Mouse (Mus musculus) 3134 (cell line): Measurements from ENCODE around the gene Gm1123.

ENCODE experiments used
- DNase-seq: peaks from one replicate; pipeline ENCODE4 v3.0.0-alpha.2; 2011; ENCODE audit warnings: low spot score; ENCODE audit not compliant: insufficient read length; ENCODE audit errors: extremely low read depth

The Gm1123 gene

DNA sequence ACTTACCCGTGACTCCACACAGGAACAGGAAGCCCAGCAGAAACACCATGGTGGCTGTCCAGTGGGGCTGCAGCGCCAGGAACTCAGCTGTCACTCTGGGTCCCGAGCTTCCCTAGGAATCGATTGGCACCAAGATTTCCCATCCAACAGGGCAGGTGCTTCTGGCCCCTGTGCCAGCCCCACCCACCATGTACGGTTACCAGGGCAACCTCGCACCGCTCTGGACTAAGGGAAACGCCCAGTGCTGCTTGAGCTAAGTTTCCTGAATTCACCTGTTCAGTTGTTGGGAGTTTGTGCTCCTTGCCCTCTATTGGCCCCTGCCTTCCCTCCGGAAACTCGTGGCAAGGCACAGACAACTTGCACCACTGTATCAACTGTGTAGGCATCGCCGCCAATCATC is at the start of gene Gm1123:
Gene Gm1123, minus strand, starts transcription at position 141 of the 400 bp plus-strand sequence.
- DNase-seq, result peak; percentile 20

DNA sequence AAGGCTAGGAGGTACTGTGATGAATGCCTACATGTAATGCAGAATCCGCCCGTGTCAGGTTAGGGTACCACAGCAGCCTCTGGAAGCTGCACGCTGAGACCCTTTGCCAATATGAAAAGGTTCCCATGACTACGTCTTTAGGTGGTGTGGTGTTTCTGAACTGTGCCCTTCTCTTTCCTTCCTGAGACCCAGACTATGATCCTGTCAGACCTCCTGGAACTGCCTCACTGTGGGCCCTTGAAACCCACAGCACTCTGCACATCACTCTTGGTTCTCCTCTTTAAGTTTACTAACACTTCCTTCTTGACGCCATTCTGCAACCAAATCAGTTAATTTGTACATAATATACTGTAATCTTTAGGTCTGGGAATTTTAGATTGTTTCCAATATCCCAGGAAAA is 46.2 kb upstream of the Gm1123 start:
- no peak for DNase-seq

DNA sequence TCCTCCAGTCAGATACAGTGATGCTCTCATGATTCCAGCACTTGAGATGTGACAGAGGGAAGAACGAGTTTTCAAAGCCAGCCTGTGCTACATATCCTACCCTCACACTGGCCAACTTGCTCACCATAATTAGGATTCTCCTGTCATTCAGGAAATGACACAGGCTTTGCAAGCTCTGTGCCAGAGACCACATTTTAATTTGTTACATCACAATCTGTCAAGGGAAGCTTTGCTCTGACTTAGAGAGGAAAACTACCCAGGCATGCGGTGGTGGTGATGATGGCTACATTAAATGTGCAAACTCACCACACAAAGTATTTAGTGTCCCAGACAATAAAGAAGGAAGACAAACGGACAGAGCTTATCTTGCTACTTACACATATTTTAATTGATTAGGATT is 45.8 kb upstream of the Gm1123 start:
- DNase-seq, result no peak

DNA sequence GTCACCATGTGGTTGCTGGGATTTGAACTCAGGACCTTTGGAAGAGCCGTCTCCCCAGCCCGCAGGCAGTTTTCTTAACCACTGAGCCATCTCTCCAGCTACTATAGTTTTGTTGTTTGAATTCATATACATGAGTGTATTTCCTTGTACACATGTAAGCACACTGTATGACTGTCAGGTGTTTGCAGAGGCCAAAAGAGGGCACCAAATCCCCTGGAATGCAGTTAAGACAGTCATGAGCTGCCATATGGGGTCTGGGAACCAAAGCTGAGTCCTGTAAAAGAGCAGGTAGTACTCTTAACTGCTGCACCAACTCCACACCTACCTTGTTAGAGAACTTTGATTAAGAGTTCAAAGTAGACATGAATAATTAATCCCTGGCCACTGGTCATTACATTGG is 45.1 kb upstream of the Gm1123 start:
- peak; percentile 27 for DNase-seq

DNA sequence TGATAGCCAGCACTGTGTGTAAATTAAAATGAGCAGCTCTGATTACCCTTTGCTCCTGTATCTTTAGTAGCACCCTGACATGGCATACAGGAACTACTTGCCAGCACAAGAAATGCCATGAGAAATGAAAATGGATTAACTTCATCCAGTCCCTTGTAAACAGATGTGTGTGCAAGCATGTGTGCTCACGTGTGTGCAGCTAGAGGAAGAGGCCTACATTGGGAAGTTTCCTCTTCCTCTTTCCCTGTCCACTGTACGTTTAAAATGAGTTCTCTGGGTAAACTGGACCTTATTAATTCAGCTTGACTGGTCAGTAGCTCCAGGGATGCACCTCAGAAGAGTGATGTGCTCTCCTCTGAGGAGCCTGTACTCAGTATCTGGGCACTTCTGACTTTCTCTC is 38.9 kb upstream of the Gm1123 start:
- no peak for DNase-seq

DNA sequence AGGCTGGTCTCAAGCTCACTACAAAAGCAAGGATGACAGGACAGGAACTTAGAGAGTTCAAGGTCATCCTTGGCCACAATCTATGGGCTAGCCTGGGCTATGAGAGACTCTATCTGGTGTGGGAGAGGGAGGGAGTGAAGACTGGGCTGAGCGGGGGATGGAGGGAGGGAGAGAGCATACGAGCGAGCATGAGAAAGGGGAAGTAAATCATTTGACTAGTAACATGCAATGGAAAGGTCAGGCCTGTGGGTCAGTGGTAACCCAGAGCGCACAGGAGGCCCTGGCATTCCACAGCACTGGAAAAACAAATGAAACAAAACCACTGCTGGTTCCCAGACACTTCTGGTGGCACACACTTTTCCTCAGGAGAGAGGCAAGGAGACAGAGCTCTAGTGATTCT is 37.0 kb upstream of the Gm1123 start:
- DNase-seq, result no peak

DNA sequence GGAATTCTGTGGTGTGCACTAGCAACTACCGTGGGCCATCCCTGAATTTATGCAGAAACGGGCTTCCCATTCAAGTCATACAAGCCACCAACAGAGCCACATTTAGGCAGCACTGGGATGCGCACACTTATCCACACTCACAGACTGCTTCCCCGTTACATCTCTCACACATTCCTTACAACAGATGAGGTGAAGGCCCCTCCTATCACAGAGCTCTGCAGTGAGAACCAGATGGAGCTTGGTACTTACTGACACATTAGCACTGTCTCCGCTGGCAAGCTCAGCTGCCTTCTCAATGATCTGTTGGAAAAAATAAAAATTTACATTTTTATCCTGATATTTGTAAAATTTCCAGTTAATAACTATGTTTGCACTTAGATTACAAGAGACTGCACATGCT is 29.8 kb upstream of the Gm1123 start:
- no peak for DNase-seq

DNA sequence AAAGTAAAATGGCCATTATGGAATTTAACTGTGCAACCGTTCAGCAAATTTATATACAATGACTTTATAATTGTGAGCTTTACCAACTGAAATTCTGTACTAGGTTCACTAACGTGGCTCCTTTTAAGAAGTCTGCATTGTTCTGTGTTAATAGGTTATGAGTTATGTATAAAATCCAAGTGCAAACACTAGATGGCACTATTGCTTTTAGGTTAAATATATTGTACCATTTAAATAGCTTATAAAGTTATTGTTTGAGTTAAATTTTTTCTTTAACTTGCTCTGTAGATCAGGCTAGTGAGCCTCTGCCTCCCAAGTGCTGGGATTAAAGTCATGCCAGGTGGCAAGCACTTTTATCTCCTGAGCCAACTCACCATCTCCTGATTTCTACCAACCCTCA is 28.7 kb upstream of the Gm1123 start:
- no peak for DNase-seq

DNA sequence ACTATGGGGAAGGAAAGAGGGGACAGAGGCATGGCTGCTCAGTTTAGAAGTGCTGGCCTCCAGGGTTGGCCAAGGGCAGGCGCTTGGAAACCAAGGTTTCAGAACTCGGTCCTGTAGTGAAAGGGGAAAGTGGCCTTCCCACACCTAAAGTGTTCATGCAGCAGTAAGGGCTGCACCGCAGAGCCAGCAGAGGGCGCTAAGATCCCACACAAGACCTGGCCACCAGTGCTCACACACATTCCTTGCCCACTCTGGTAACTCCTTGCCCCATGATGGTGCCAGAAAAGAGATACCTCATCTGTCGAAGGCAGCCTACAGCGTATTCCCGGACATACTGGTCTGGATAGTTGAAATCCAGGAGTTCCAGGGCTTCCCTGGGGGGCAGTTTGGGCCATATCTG is 27.0 kb upstream of the Gm1123 start:
- peak; percentile 48 for DNase-seq

DNA sequence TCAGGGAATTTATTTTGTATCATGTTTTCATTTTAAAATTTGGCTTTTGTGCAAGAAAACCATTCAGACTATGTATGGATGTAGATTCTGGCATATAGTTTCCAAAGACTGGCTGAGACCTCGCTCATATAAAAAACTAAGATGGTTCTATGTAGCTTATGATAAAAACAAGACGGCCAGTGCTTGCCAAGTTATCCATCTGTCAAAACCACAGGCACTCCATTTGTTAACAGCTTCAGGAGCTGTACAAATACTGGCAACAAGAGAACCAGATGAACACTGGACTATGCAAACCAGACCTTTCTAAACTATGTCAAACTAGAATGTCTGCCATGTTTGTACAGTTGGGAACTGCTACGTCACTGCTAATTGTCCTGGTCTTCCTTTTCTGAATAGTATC is 22.2 kb upstream of the Gm1123 start:
- no peak for DNase-seq

DNA sequence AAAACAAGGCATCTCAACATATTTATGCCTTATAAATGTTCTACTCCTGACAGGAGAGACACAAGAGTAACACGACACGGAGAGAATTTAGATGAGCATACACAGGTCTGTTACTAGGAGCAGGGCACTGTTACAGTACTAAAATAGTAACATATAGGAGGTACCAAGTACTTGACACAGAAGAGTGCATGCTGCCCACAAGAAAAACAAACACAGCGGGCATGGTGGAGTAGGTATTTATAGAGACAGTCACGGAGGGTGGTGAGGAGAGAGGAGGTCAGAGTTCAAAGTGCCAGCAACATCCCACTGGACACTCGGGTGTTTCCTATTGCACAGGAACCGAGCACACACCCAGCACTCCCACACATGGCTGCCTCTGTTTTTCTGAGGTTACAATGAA is 14.2 kb upstream of the Gm1123 start:
- DNase-seq, result no peak

DNA sequence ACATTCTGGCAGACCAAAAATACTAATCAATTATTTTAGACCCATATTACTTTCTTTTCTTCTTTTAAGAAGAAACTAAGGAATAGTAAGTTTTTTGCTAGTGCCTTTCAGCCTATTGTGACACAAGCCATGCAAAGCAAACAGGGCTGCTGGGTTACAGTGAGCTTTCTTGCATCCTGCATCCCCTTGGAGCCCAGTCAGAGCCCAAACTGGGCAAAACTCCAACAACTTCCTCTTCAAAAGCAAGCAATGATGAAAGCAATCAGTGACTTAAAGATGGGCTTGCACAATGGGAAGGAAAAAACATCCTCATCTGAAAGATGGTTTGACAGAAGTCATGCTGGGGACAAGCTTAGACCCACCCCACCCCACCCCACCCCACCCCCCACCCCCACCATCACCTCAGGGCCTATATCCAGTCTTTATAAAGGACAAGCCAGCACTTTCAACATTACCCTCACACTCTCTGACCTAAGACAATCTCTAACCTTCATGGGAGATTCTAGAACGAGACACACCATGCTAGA is 13.3 kb upstream of the Gm1123 start:
- no peak for DNase-seq

DNA sequence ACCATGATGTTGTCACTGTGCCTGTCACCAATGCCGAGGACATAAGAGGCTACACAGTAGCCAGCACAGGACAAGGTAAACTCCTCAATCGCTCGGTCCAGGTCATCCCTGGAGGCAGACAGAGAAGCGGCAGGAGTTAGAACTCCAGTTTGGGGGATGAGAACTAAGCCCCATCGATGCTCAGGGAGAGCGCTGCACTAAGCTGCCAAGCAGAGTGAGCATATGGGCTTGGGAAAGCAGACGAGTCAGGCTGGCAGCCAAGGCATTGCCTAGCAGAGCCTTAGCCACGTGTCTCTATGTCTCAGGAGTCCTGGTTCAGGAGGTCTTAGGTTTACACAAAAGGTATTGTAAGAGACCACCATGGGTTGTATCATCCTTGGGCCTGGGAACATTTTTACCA is 9.2 kb upstream of the Gm1123 start:
- no peak for DNase-seq

DNA sequence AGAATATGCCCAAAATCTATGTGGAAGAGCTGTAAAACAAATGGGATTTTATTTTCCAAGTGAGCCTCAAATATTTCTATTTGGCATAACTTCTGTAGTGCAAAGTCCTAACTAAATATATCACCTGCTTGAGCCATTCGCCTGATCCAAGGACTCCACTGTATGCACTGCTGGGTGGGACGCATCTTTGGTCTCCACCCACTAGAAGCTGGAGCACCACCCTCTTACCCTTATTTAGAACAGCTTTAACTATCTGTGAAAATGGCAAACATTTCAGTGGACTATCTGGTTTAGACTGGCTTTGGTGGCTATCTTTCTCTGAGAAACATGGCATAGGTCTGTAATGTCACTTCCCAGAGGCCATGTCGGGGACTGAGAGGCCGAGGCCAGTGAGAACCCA is 7.1 kb upstream of the Gm1123 start:
- no peak for DNase-seq

DNA sequence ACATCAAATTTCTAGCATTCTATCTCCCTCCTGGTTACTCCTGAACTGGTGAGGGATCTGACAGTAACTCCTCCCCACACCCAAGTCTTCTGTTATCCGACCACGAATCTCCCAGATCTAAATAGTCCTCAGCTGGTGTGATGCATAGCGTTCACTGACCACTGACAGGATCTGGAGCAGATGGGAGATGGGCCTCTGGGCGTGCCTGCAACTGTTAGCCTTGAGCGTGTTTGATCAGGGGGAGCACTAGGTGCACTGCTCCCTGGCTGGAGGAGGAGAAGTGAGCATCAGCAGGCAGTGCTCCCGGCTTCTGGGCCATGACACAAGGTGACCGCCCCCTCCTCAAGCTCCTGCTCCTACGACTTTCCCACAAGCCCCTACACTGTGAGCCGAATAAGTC is 6.5 kb upstream of the Gm1123 start:
- DNase-seq, result no peak

DNA sequence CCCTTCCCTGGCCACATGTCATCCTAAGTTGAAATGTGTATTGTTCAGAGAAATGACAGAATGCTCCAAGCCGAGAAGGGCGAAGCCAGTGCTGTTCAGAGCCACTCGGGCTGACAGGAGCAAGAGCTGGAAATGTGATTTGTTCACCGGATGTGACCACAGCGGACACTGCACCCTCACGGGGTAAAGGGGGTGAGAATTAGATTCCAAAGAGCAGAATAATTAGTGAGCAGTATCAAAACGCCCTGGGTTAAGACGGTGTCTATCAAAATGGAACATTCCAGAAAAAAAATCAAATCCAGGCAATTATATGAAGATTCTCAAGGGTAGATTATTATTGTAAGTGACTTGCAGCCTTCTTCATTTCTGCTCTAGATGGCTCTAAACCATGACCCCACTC is 1.4 kb downstream of the Gm1123 start:
- no peak for DNase-seq

DNA sequence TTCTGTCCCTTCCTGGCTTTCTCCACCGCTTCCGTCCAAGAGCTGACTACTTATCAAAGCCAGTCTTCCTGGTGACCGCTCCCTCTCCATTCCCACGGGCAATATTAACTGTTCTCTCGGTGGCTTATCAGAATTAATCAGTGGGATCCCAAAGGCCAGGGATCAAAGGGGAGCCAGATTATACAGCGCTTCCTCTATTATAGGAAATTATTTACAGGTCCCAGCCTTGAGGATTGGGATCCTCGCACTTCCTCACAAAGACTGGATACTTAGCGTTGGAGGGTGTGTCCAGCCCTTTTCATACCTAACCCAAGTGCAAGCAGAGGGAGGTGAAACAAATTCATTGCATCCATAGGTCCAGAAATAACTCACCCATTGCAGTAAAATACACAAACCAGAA is 3.5 kb downstream of the Gm1123 start:
- no peak for DNase-seq

DNA sequence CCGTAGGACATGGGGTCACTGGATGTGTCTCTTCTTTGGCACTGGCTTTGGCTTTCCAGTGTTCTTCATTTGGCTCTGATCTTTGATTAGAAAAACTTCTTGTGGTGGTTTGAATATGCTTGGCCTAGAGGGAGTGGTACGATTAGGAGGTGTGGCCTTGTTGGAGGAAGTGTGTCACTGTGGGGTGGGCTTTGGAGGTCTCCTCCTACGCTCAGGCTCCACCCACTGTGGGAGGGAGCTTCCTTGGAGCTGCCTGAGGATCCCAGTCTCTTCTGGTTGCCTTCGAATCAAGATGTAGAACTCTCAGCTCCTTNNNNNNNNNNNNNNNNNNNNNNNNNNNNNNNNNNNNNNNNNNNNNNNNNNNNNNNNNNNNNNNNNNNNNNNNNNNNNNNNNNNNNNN is 13.8 kb downstream of the Gm1123 start:
- DNase-seq, result peak; percentile 34

DNA sequence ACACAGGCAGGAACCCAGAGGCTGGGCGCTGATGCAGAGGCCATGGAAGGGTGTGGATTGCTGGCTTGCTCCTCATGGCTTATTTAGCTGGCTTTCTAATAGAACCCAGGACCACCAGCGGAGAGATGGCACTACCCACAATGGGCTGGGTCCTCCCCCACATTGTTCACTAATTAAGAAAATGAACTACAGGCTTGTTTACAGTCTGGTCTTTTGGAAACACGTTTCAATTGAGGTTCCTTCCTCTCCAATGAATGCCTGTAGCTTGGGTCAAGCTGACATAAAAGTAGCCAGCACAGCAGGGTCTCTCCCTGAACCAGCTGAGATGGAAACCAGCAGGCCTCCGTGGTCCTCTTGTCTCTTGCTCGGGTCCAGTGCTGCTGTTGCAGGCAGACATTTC is 14.3 kb downstream of the Gm1123 start:
- DNase-seq, result no peak

DNA sequence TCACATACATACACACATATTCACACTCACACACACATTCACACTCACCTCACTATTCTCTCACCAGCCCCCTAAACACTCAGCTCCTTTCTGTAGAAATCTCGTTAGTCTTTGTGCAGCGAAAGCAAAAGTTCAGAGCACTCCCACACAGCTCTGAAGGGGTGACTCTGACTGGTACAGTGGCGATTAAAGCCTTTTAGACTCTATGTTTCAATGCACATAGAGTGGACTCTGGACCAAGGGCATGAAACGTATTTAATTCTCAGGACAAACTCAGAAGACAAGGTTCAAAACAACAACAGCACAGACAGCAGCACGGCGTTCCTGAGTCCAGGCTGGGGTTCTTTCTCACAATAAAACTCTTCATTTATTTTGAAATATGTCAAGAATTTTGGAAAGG is 17.8 kb downstream of the Gm1123 start:
- no peak for DNase-seq

DNA sequence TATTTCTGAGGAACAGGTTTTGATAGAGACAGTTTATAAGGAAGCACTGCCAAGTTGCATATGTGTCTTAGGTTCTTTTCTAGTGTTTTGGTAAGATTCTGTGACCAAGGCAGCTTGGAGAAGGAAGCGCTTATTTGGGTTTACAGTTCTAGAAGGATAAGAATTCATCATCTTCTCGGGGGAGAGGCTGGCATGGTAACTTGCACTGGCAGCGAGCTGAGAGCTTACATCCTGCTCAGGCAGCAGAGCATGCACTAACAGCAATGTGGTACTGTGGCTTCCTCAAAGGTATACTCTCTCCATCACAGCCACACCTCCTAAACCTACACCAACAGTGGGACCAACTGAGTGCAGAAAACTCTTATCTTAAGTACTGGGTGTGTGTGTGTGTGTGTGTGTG is 18.8 kb downstream of the Gm1123 start:
- no peak for DNase-seq

DNA sequence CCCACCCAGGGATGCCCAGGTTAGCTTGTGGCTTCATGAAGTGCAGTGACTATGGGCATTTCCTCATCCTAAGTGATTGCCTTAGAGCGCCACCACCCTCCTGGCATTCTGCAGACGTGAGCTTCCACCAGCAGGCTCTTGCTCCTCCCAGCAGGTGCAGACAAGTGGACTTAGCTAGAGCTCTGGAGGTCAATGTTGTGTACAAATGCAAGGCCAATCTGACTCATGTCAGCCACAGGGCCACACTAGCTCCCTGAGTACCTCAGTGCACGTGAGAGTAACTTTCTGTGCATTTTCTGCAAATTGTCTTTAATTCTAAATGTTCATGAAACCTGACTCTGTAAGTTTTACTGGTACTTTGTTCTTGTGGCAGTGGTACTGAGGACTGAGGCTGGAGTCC is 19.2 kb downstream of the Gm1123 start:
- no peak for DNase-seq

DNA sequence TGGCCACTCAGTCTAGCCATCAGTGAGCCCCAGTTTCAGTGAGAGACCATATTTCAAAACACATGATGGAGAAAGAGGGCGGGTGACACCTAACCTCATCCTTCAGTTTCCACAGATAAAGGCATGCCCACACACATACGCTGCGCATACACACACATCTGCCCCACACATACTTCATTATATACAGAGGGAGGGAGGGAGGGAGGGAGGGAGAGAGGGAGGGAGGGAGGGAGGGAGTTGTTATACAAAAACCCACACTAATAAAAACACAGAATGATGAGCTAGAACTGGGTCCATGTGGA is 25.7 kb downstream of the Gm1123 start:
- no peak for DNase-seq
